In genomic region chr4:129293702-129294101, GRCm38 (mm10) we compare ENCODE assay signal across 12 mouse cellular contexts. TPM values are rescaled to one million over a fixed set of nuclear protein-coding genes. Genes with fewer than 3 reads are reported as not detected.
DNase-seq lines count a peak whose midpoint lies in the region; ATAC-seq and TF ChIP-seq lines count a peak whose summit lies in the region.
"Had no signal": no experiment of that assay in that cellular context is flagged by ENCODE, and none has a peak within 500 bp of the region (broad histone marks: within the 10 kb centered on the region; RNA-seq: fewer than 3 reads in every experiment).

No protein-coding gene starts in this region.

- peak overlapping the region; percentile 43 for H3K9ac ChIP-seq in heart, embryonic 16.5 days (ENCODE audit: low read length)
- no peak overlapping the region for H3K9ac ChIP-seq in midbrain, embryonic 11.5 days (ENCODE audit: low read length)
- no peak overlapping the region for H3K9ac ChIP-seq in midbrain, postnatal 0 days (replicated peaks; ENCODE audit: low read length, poor library complexity, severe bottlenecking)
- H3K9ac ChIP-seq in embryonic facial prominence, embryonic 12.5 days = peak overlapping the region; percentile 28; the same call in 1 of the 2 replicates
- H3K9ac ChIP-seq in stomach, embryonic 15.5 days = no peak overlapping the region

- H3K9me3 ChIP-seq in heart, embryonic 16.5 days (replicated peaks; ENCODE audit: control insufficient read depth, low read length) = no peaks in the 10 kb centered on the region
- no peaks in the 10 kb centered on the region for H3K9me3 ChIP-seq in midbrain, embryonic 11.5 days (ENCODE audit: control insufficient read depth, low read length)
- no peaks in the 10 kb centered on the region for H3K9me3 ChIP-seq in midbrain, postnatal 0 days (ENCODE audit: low read length)
- no peaks in the 10 kb centered on the region for H3K9me3 ChIP-seq in embryonic facial prominence, embryonic 12.5 days
- no peaks in the 10 kb centered on the region for H3K9me3 ChIP-seq in stomach, embryonic 15.5 days

- 18% methylated on average over 16 of the region's 16 CpGs for WGBS in heart, embryonic 16.5 days
- 29% methylated on average over 16 of the region's 16 CpGs for WGBS in midbrain, embryonic 11.5 days
- 32% methylated on average over 16 of the region's 16 CpGs for WGBS in midbrain, postnatal 0 days
- 18% methylated on average over 16 of the region's 16 CpGs for WGBS in embryonic facial prominence, embryonic 12.5 days
- WGBS in stomach, embryonic 15.5 days = 33% methylated on average over 16 of the region's 16 CpGs

- peak overlapping the region; percentile 42 for H3K4me2 ChIP-seq in heart, embryonic 16.5 days (ENCODE audit: low read depth, low read length)
- H3K4me2 ChIP-seq in midbrain, embryonic 11.5 days = no peak overlapping the region
- no peak overlapping the region for H3K4me2 ChIP-seq in midbrain, postnatal 0 days (ENCODE audit: low read depth, low read length, poor library complexity, severe bottlenecking)
- peak overlapping the region; percentile 33 for H3K4me2 ChIP-seq in embryonic facial prominence, embryonic 12.5 days (replicated peaks)
- H3K4me2 ChIP-seq in stomach, embryonic 15.5 days = 0 out of 2 replicates have a peak overlapping the region, but pooled peaks have one; percentile 8

- ATAC-seq in heart, embryonic 16.5 days (replicated peaks; ENCODE audit: extremely low read depth, insufficient read depth, low FRiP score) = no peak
- ATAC-seq in midbrain, embryonic 11.5 days (ENCODE audit: low FRiP score) = no peak
- no peak for ATAC-seq in midbrain, postnatal 0 days (ENCODE audit: low FRiP score)
- ATAC-seq in embryonic facial prominence, embryonic 12.5 days (ENCODE audit: insufficient number of reproducible peaks, insufficient read depth, low FRiP score, low TSS enrichment) = no peak
- no peak for ATAC-seq in stomach, embryonic 15.5 days (ENCODE audit: insufficient read depth, low FRiP score, low read depth)
- ATAC-seq in frontal cortex, adult (ENCODE audit: low TSS enrichment) = no peak
- ATAC-seq: intestine, postnatal 0 days had no signal

- no peaks in the 10 kb centered on the region for H3K27me3 ChIP-seq in heart, embryonic 16.5 days (ENCODE audit: control insufficient read depth, insufficient read depth, low read length)
- H3K27me3 ChIP-seq in midbrain, embryonic 11.5 days (ENCODE audit: control insufficient read depth, insufficient read depth, low read length) = no peaks in the 10 kb centered on the region; the same call in 1 of the 2 replicates
- no peaks in the 10 kb centered on the region for H3K27me3 ChIP-seq in midbrain, postnatal 0 days (ENCODE audit: insufficient read depth, low read length)
- H3K27me3 ChIP-seq in embryonic facial prominence, embryonic 12.5 days = peaks cover 11% of the 10 kb centered on the region; the same call in 1 of the 2 replicates
- H3K27me3 ChIP-seq in stomach, embryonic 15.5 days (replicated peaks) = no peaks in the 10 kb centered on the region

- H3K4me3 ChIP-seq in heart, embryonic 16.5 days (ENCODE audit: low read length) = peak overlapping the region; percentile 8; the same call in 1 of the 2 replicates
- no peak overlapping the region for H3K4me3 ChIP-seq in midbrain, embryonic 11.5 days (ENCODE audit: low read depth, low read length)
- H3K4me3 ChIP-seq in midbrain, postnatal 0 days (ENCODE audit: low read depth, low read length) = no peak overlapping the region
- H3K4me3 ChIP-seq in embryonic facial prominence, embryonic 12.5 days = no peak overlapping the region
- H3K4me3 ChIP-seq in stomach, embryonic 15.5 days (replicated peaks) = no peak overlapping the region
- H3K4me3 ChIP-seq: erythroblast, embryonic 14.5 days had no signal

- H3K27ac ChIP-seq in heart, embryonic 16.5 days (ENCODE audit: low read length) = no peak overlapping the region
- H3K27ac ChIP-seq in midbrain, embryonic 11.5 days (ENCODE audit: low read depth, low read length) = no peak overlapping the region
- H3K27ac ChIP-seq in midbrain, postnatal 0 days (ENCODE audit: low read depth, low read length) = no peak overlapping the region
- H3K27ac ChIP-seq in embryonic facial prominence, embryonic 12.5 days = no peak overlapping the region
- no peak overlapping the region for H3K27ac ChIP-seq in stomach, embryonic 15.5 days

- peaks cover 12% of the 10 kb centered on the region for H3K4me1 ChIP-seq in heart, embryonic 16.5 days (ENCODE audit: control insufficient read depth, insufficient read depth, low read length)
- H3K4me1 ChIP-seq in midbrain, embryonic 11.5 days (ENCODE audit: control insufficient read depth, insufficient read depth, low read length) = no peaks in the 10 kb centered on the region
- H3K4me1 ChIP-seq in midbrain, postnatal 0 days (ENCODE audit: insufficient read depth, low read length) = no peaks in the 10 kb centered on the region
- H3K4me1 ChIP-seq in embryonic facial prominence, embryonic 12.5 days = peaks cover 6% of the 10 kb centered on the region; the same call in 1 of the 2 replicates
- H3K4me1 ChIP-seq in stomach, embryonic 15.5 days = no peaks in the 10 kb centered on the region

- H3K36me3 ChIP-seq in heart, embryonic 16.5 days (ENCODE audit: control insufficient read depth, insufficient read depth) = no peaks in the 10 kb centered on the region
- no peaks in the 10 kb centered on the region for H3K36me3 ChIP-seq in midbrain, embryonic 11.5 days (ENCODE audit: control insufficient read depth, insufficient read depth, low read length)
- H3K36me3 ChIP-seq in midbrain, postnatal 0 days (ENCODE audit: insufficient read depth, low read length) = no peaks in the 10 kb centered on the region
- H3K36me3 ChIP-seq in embryonic facial prominence, embryonic 12.5 days = no peaks in the 10 kb centered on the region
- H3K36me3 ChIP-seq in stomach, embryonic 15.5 days = no peaks in the 10 kb centered on the region

- DNase-seq in heart, adult 8-10 months (ENCODE audit: low spot score) = no peak
- peak; percentile 84 for DNase-seq in midbrain, embryonic 11.5 days (ENCODE audit: low spot score, missing footprints)
- DNase-seq in midbrain, postnatal 0 days (ENCODE audit: low spot score) = no peak
- DNase-seq: gastrocnemius, postnatal 10 days; right cerebral cortex, postnatal 4 days; thymus, postnatal 25 days had no signal

- TF ChIP-seq CTCF in midbrain, postnatal 0 days (IDR thresholded peaks at IDR 0.05) = no peak

RNA-seq across cellular contexts. Expression of gene Sync, which starts 6.3 kb away (rescaled TPM):
- polyA plus RNA-seq in heart, embryonic 16.5 days (2015; fragmentation: Nextera tagmentation; extraction: Ambion mirVana) = 1.8 and 1.9 TPM in 2 replicates
- total RNA-seq in heart, adult 8-10 months (2022) = 10 to 100 TPM; 19.5 to 31.7 (median 25.4) TPM
- polyA plus RNA-seq in midbrain, embryonic 11.5 days (2014; fragmentation: Nextera tagmentation; extraction: Ambion mirVana) = 0.51 and 0.53 TPM in 2 replicates
- 2.1 and 2.6 TPM in 2 replicates for total RNA-seq in midbrain, postnatal 0 days (2014; rRNA removed)
- polyA plus RNA-seq in midbrain, postnatal 0 days (2015; fragmentation: Nextera tagmentation; extraction: Ambion mirVana) = 1.1 and 1.3 TPM in 2 replicates
- polyA plus RNA-seq in embryonic facial prominence, embryonic 12.5 days (2016; fragmentation: Nextera tagmentation; extraction: Ambion mirVana) = 1.1 and 1.2 TPM in 2 replicates
- polyA plus RNA-seq in stomach, embryonic 15.5 days (2015; fragmentation: Nextera tagmentation; extraction: Ambion mirVana) = 2.0 and 2.1 TPM in 2 replicates
- polyA plus RNA-seq: erythroblast, embryonic 14.5 days had no signal

RNA-seq across cellular contexts. Expression of gene C77080, which starts 32.5 kb away (rescaled TPM):
- 2.2 and 2.3 TPM in 2 replicates for polyA plus RNA-seq in heart, embryonic 16.5 days (2015; fragmentation: Nextera tagmentation; extraction: Ambion mirVana)
- 1 to 10 TPM; 2.8 to 4.0 (median 3.2) TPM for total RNA-seq in heart, adult 8-10 months (2022)
- polyA plus RNA-seq in midbrain, embryonic 11.5 days (2014; fragmentation: Nextera tagmentation; extraction: Ambion mirVana) = 3.3 and 3.7 TPM in 2 replicates
- 16.6 and 25.6 TPM in 2 replicates for total RNA-seq in midbrain, postnatal 0 days (2014; rRNA removed)
- 5.2 and 5.5 TPM in 2 replicates for polyA plus RNA-seq in midbrain, postnatal 0 days (2015; fragmentation: Nextera tagmentation; extraction: Ambion mirVana)
- polyA plus RNA-seq in embryonic facial prominence, embryonic 12.5 days (2016; fragmentation: Nextera tagmentation; extraction: Ambion mirVana) = 5.2 and 5.6 TPM in 2 replicates
- polyA plus RNA-seq in stomach, embryonic 15.5 days (2015; fragmentation: Nextera tagmentation; extraction: Ambion mirVana) = 11.8 and 12.6 TPM in 2 replicates

RNA-seq across cellular contexts. Expression of gene Rbbp4, which starts 41.5 kb away (rescaled TPM):
- 259 and 291 TPM in 2 replicates for polyA plus RNA-seq in heart, embryonic 16.5 days (2015; fragmentation: Nextera tagmentation; extraction: Ambion mirVana)
- total RNA-seq in heart, adult 8-10 months (2022) = 10 to 100 TPM; 57.2 to 73.7 (median 65.6) TPM
- polyA plus RNA-seq in midbrain, embryonic 11.5 days (2014; fragmentation: Nextera tagmentation; extraction: Ambion mirVana) = 561 and 604 TPM in 2 replicates
- 79.2 and 82.4 TPM in 2 replicates for total RNA-seq in midbrain, postnatal 0 days (2014; rRNA removed)
- polyA plus RNA-seq in midbrain, postnatal 0 days (2015; fragmentation: Nextera tagmentation; extraction: Ambion mirVana) = 187 and 198 TPM in 2 replicates
- polyA plus RNA-seq in embryonic facial prominence, embryonic 12.5 days (2016; fragmentation: Nextera tagmentation; extraction: Ambion mirVana) = 487 and 522 TPM in 2 replicates
- 330 and 336 TPM in 2 replicates for polyA plus RNA-seq in stomach, embryonic 15.5 days (2015; fragmentation: Nextera tagmentation; extraction: Ambion mirVana)

RNA-seq across cellular contexts. Expression of gene Zbtb8os, which starts 41.8 kb away (rescaled TPM):
- polyA plus RNA-seq in heart, embryonic 16.5 days (2015; fragmentation: Nextera tagmentation; extraction: Ambion mirVana) = 36.9 and 41.7 TPM in 2 replicates
- total RNA-seq in heart, adult 8-10 months (2022) = 10 to 100 TPM; 20.6 to 30.7 (median 27.4) TPM
- 42.7 and 45.0 TPM in 2 replicates for polyA plus RNA-seq in midbrain, embryonic 11.5 days (2014; fragmentation: Nextera tagmentation; extraction: Ambion mirVana)
- total RNA-seq in midbrain, postnatal 0 days (2014; rRNA removed) = 2.9 and 4.1 TPM in 2 replicates
- 15.6 and 20.6 TPM in 2 replicates for polyA plus RNA-seq in midbrain, postnatal 0 days (2015; fragmentation: Nextera tagmentation; extraction: Ambion mirVana)
- 38.9 and 43.7 TPM in 2 replicates for polyA plus RNA-seq in embryonic facial prominence, embryonic 12.5 days (2016; fragmentation: Nextera tagmentation; extraction: Ambion mirVana)
- 45.7 and 51.4 TPM in 2 replicates for polyA plus RNA-seq in stomach, embryonic 15.5 days (2015; fragmentation: Nextera tagmentation; extraction: Ambion mirVana)

Comparison
In these comparisons a context has a peak if more than half of its experiments do, and no peak if none do; other contexts are left out.
1. H3K4me2 ChIP-seq: peak in heart, embryonic 16.5 days (single experiment), embryonic facial prominence, embryonic 12.5 days (single experiment) and stomach, embryonic 15.5 days (single experiment); none in midbrain, embryonic 11.5 days (single experiment) and midbrain, postnatal 0 days (single experiment).
2. H3K9ac ChIP-seq: peak in heart, embryonic 16.5 days (single experiment) and embryonic facial prominence, embryonic 12.5 days (single experiment); none in midbrain, embryonic 11.5 days (single experiment), midbrain, postnatal 0 days (single experiment) and stomach, embryonic 15.5 days (single experiment).